Mouse (Mus musculus): ENCODE results near the gene Nlrp3.

Gene Nlrp3

GRCm38 (mm10) chr11:59541324-59541723 lies at the start of gene Nlrp3:
TSS of gene Nlrp3 (plus strand) at chr11:59541568.
- no peak for DNase-seq (ENCODE audit: inconsistent ontology term)

GRCm38 (mm10) chr11:59496672-59497310 lies 44.6 kb upstream of the Nlrp3 start:
- no peak for DNase-seq (ENCODE audit: inconsistent ontology term)

GRCm38 (mm10) chr11:59497747-59498146 lies 43.6 kb upstream of the Nlrp3 start:
- DNase-seq (ENCODE audit: inconsistent ontology term), result no peak

- no peak for DNase-seq (ENCODE audit: inconsistent ontology term)
These were observed 39.2 kb upstream of the Nlrp3 start for GRCm38 (mm10) chr11:59501978-59502700.

GRCm38 (mm10) chr11:59505351-59505838 lies 36.0 kb upstream of the Nlrp3 start:
- DNase-seq (ENCODE audit: inconsistent ontology term), result peak; percentile 87

GRCm38 (mm10) chr11:59505839-59506712 lies 35.3 kb upstream of the Nlrp3 start:
- peak; percentile 98 for DNase-seq (ENCODE audit: inconsistent ontology term)

GRCm38 (mm10) chr11:59506713-59507074 lies 34.7 kb upstream of the Nlrp3 start:
- DNase-seq (ENCODE audit: inconsistent ontology term), result no peak

- no peak for DNase-seq (ENCODE audit: inconsistent ontology term)
These were observed 29.8 kb upstream of the Nlrp3 start for GRCm38 (mm10) chr11:59511558-59511957.

GRCm38 (mm10) chr11:59512733-59513132 lies 28.6 kb upstream of the Nlrp3 start:
- DNase-seq (ENCODE audit: inconsistent ontology term), result no peak

GRCm38 (mm10) chr11:59513556-59513955 lies 27.8 kb upstream of the Nlrp3 start:
- no peak for DNase-seq (ENCODE audit: inconsistent ontology term)

GRCm38 (mm10) chr11:59514381-59514780 lies 27.0 kb upstream of the Nlrp3 start:
- no peak for DNase-seq (ENCODE audit: inconsistent ontology term)

- no peak for DNase-seq (ENCODE audit: inconsistent ontology term)
These were observed 26.6 kb upstream of the Nlrp3 start for GRCm38 (mm10) chr11:59514789-59515188.

- DNase-seq (ENCODE audit: inconsistent ontology term), result no peak
These were observed 23.9 kb upstream of the Nlrp3 start for GRCm38 (mm10) chr11:59517441-59517840.

GRCm38 (mm10) chr11:59518226-59518625 lies 23.1 kb upstream of the Nlrp3 start:
- DNase-seq (ENCODE audit: inconsistent ontology term), result no peak

- no peak for DNase-seq (ENCODE audit: inconsistent ontology term)
These were observed 21.4 kb upstream of the Nlrp3 start for GRCm38 (mm10) chr11:59519741-59520495.

- no peak for DNase-seq (ENCODE audit: inconsistent ontology term)
These were observed 17.2 kb upstream of the Nlrp3 start for GRCm38 (mm10) chr11:59524150-59524549.

- peak; percentile 47 for DNase-seq (ENCODE audit: inconsistent ontology term)
These were observed 16.1 kb upstream of the Nlrp3 start for GRCm38 (mm10) chr11:59525237-59525636.

GRCm38 (mm10) chr11:59526472-59527080 lies 14.8 kb upstream of the Nlrp3 start, which contains the start of gene Zkscan17:
TSS of gene Zkscan17 (minus strand) at chr11:59526751.
- DNase-seq (ENCODE audit: inconsistent ontology term), result no peak

GRCm38 (mm10) chr11:59530221-59530620 lies 11.1 kb upstream of the Nlrp3 start:
- no peak for DNase-seq (ENCODE audit: inconsistent ontology term)

GRCm38 (mm10) chr11:59530870-59531535 lies 10.4 kb upstream of the Nlrp3 start:
- DNase-seq (ENCODE audit: inconsistent ontology term), result no peak

Data from Muller cell, postnatal 12 days (primary cell).